Mouse (Mus musculus) telencephalon, adult 2 months (tissue): Measurements from ENCODE around the gene Glra4.
"Not testable (repeated sequence)": the region's sequence is repeated elsewhere in the genome, so short reads cannot be mapped to it uniquely, and the experiment has no call there.

ENCODE experiments used
- DNase-seq: peaks from one replicate; pipeline ENCODE4 v3.0.0-alpha.2; 2011; ENCODE audit warnings: low read depth, low spot score

Gene Glra4

GRCm38 (mm10) chrX:136732016-136732415 lies 47.9 kb downstream of the Glra4 start:
- DNase-seq = no peak

- DNase-seq = not testable (repeated sequence)
These were observed 65.0 kb downstream of the Glra4 start for GRCm38 (mm10) chrX:136714742-136715474.

- DNase-seq = no peak
These were observed 71.2 kb downstream of the Glra4 start for GRCm38 (mm10) chrX:136708782-136709181.

GRCm38 (mm10) chrX:136708168-136708681 lies 71.7 kb downstream of the Glra4 start:
- DNase-seq = peak; percentile 27
